Mouse (Mus musculus) adrenal gland, adult (tissue): ENCODE data around the gene Fmnl1.

Source experiments
- DNase-seq, 2 experiments: peaks; one replicate each; pipeline ENCODE4 v3.0.0; 2022 to 2023; ENCODE audit warnings: low spot score in 1 of 2; ENCODE audit not compliant: inconsistent age in 2 of 2

The Fmnl1 gene

DNA sequence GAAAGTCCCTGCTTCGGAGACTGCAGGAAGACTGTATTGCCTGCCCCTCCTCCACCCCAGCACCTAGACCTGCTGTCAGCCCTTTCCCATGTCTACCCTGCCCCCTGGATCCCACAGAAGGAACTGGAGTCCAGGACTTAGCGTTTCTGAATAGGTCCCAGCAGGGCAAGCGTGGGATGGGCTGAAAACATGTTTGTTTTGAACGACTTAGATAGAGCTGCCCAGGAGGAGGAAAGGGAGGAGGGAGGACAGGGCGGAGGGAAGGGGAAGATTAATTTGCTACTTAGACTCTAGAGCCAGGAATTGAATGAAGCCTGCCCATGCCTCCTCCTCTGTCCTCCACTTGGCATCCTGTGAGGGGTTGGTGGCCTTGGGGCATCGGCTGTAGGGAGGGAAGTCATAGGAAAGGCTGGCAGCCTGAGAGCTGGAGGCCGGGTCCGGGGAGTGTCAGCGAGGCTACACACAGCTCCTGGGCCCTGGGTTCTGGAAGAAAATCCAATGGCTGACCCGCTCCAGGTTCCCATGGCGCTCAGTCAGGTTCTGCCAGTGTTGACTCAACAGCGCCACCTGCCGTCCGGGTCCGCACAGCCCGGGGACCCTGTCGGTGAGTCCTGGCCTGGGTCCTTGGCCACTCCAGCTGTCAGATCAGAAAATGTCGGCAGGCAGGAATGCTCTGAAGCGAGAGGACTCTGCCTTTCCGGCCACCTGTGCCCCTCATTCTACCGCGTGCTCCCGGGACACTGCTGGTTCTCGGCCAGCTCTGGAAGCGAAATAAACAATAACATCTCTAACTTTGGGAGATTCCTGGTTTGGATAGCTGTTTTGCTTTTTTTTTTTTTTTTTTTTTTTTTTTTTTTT is 12.1 kb upstream of the Fmnl1 start:
- DNase-seq = peak; percentile 97 to 100

DNA sequence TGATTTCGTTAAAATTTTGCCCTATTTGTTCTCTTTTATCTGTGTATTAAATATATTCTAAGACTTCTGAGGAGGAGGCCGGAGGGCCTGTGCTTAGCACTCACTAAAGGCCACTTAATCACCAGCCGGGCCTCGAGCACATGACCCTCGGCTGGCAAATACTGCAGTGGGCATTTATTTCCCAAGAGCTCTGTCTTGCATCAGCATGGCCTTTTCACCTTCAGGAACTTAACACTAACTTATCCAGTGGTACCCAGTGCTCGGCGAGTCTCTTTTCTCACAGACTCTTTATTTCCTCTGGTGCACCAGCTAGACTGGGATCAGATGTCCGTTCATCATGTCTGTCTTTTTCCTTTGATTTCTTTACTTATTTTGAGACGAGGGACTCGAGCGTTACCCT is 10.2 kb upstream of the Fmnl1 start:
- DNase-seq = peak; percentile 16 to 63

DNA sequence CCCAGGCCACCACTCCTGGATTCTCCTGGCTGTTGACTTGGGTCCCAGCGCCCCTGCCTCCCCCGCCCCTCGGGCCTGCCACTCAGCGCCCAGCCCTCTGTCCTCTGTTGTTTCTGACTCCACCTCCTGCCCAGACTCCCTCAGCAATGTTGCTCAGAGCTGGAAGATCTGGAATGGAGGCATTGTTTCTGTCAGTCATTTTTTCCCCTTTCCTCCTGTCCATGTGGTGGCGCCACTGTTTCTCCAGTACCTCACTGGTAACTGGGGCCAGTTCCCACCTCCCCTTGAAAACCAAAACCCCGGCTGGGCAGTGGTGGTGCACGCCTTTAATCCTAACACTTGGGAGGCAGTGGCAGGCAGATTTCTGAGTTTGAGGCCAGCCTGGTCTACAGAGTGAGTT is 9.5 kb upstream of the Fmnl1 start:
- peak; percentile 33 to 61 for DNase-seq

DNA sequence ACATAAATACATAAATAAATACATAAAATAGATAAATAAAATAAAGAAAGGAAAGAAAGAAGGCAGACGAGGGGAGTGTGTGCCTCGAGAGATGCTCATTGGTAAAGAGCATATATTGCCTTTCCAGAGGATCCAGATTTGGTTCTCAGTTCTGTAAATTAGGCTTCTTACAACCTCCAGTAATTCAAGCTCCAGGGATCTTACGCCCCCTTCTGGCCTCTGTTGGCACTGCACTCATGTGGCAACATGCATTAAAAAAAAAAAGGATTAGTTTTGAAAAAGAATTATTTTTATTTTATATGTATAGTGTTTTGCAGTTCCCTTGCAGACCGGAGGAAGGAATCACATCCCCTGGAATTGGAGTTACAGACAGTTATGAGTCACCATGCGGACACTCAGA is 8.8 kb upstream of the Fmnl1 start:
- peak; percentile 40 to 79 for DNase-seq

DNA sequence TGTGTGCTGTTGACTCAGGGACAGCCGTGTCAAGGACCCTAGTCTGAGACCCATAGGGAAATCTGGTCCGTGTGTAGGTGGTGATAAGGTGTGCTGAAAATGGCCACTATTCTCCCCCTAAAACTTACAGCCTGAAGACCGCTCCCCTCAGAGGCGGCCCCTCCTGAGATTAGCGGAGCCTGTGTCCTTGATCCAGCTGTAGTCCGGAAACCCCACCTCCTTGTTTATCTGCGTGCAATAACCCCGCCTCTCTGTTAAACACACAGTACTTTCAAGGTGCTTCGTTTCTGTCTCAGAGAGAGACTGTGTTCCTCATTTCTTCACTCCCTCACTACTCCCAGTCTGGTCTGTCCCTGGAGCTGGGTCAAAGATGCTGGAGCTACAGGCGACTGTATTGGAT is 6.5 kb upstream of the Fmnl1 start:
- DNase-seq = peak; percentile 52 to 85

DNA sequence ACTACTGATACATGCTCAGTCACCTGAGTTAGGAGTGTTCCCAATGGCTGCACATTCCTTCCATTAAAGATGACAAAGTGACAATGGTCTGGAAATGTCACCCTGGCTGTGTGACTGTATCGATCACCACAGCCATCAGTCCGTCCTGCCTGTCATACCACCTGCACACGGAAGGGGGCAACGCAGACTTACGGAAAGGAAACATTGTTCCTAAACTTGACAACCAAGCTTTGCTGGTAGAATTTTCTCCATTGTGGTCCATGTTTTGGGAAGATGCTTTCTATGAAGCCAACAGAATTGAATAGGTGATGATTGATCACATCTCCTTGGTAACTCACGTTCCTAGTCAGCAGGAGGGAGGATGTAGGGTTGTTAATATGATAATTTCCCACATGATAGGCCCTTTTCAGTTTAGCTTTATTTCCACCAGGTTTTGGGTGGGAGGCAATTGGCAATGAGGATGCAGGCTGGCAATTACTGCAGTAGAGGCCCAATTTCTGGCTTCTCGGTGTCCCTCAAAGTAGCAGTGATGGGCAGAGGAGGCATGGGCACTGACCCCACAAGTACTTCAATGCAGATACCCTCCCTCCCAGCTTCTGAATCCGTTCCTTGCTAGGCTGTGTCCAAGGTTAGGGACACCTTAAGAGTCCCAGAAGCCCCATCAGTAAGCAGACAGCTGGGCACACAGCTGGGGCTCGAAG is 2.1 kb upstream of the Fmnl1 start:
- peak; percentile 78 to 94 for DNase-seq

DNA sequence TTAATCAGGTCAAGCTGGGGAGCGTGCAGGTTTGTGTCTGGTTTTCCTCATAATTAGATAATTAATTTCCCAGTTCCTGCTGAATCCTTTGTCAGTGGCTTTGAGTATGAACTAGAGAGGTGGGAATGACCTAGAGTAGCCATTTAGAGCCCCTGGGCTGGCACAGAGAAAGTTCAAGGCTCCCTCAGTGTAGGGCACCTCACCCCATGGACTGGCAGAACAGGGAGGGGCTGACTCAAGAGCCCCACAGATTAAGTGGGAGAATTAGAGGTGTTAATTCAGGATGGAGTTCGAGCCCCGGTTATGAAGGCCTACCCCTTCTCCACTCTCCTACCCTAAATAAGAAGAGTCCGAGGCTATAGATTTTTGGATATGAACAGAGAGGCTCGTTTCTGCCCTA is 1.2 kb upstream of the Fmnl1 start:
- DNase-seq = no peak

DNA sequence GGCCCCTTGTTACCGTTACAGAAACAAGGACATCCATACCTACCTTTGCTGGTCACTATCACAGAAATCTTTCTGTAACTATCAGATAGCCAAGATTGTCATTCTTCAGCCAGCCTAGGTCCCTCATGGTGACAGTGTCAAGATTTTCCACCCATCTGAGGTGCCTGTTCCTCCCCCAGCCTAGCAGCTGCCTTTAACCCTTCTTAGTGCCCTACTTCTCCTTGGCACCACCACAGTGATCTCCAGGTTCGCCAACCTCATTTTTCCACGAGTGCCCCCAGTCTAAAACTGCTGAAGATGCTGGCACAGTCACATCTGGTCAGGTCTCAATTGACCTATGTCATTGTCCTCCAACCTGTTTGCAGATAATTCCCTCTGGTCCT is 805 bp upstream of the Fmnl1 start:
- DNase-seq = peak in 1 of 2 experiments; percentile 45

DNA sequence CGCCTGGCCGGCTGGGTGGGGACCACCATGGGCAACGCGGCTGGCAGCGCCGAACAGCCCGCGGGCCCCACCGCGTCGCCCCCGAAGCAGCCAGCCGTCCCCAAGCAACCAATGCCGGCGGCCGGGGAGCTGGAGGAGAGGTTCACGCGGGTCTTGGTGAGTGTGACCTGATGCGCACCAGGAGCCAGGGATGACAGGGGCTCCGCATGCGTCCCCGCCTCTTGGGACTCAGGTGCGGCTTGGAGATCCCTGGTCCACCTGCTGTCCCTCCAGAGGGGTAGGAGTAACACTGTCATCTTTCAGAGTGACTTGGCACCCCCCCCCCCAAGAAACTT is 346 bp downstream of the Fmnl1 start:
- no peak for DNase-seq

DNA sequence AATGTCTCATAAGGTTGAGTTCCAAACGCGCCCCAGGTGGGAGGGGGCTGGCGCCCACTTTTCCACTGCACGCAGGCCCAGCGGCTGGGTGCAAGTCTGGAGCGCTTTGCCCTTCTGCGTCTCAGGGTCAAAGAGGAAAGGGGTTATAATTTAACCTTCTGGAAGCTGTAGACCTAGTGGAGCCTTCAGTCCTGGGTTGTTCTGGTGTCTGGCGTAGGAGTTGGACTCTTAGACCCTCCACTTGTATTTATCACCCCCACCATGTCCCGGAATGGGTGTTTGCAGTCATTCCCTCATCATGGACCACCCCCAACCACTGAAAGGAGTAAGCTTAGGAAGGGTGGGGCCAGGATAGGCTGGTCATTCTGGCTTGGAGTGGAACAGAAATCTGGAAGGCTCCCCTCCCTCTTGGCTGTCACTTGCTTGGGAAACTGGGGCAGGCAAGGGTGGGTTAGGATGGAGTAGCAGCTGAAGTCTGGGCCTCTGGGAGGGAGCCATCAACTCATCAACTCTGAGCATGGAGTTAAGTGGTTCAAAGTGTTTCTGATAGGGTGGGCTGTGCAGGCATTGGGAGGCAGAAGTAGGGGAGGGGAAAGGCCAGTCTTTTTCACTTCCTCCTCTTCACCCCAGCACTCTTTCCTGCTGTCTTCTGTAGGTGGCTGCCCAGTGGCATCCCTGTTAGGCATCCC is 940 bp downstream of the Fmnl1 start:
- peak in 1 of 2 experiments; percentile 67 for DNase-seq

DNA sequence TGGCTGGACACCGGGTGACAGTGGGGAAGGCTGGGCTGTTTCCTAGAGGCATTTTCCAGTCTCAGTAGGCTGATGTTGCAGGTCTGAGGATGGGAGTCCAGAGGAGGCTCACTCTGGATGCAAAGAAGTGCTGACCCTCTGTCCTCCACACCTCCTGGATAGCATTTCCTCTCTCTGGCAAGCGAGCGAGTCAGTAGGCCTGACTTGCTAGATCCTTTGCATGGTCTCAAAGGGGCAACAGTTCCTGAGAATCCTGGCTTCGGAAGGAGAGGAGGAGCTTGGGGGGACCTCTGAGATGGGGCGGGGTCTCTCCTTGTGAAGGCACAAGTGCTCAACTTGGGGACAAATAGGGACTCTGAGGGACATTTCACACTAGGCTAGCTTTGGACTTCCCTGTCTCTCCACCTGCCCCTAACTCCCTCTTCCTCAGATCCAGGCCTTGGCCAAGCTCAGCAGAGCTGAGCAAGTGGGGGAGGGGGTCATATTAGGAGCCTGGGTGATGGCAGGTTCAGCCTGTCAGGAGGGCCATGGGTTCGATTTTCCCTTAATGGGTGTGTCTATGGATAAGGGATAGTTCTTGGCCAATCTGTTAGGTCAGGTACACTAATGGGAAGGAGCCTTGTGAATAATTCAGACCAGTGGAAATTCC is 1.6 kb downstream of the Fmnl1 start:
- DNase-seq = peak; percentile 15 to 58

DNA sequence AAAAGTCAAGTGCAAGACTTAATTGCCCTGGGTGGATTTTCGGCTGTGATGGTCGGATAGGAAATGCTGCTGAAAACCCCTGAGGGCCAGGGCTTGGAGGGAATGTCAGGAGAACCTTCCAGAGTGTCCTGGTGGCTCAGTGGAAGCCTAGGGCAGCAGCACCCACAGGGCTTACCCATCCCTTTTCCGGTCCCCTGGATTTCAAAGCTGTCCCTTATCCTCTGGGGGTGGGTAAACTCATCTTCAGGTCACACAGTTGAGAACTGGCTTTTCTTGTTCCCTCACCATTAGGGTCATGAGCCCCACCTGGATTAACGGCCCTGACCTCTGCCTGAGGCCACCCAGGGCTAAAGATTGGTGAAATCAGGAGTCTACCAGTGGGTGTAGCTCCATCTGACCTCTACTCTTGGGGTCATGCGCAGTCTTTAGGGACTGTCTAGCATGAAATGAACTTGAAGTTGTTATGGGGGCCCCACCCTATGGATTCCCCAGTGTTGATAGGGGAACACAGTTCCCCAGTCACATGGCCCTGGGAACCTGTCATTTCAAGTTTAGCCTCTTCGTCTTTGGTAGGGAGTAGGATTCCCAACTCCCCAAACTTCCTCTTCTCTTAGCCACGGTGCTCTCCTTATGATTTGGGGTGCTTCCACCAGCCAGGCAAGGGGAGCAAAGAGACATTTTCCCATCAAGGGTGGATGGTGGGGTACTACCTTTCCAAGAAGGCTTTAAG is 2.3 kb downstream of the Fmnl1 start:
- peak in 1 of 2 experiments; percentile 23 for DNase-seq

DNA sequence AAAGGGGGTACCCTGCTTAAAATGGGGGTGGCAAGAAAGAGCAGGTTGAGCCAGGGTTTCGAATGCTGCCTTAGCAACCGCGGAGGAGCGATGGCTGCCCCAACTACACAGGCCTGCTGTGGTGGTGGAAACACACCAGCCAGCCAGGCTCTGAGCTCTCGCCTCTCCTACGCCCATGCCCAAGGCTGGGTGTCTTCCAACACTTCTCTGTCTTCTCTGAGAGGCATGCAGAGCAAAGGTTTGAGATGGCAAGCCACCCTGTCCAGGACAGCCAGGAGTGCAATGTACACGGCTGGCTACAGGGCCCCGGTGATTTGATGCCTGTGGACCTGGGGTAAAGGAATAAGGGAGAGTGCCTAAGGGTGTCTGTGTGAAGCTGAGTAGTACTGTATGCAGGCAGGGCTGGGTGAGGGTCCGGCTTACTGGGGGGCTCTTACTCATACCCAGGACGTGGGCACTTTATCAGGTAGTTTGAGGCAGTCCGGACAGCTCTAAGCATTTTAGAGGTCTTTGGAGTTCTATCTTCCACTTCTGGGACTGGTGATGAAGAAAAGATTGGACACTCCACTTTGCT is 3.0 kb downstream of the Fmnl1 start:
- DNase-seq = peak in 1 of 2 experiments; percentile 24

DNA sequence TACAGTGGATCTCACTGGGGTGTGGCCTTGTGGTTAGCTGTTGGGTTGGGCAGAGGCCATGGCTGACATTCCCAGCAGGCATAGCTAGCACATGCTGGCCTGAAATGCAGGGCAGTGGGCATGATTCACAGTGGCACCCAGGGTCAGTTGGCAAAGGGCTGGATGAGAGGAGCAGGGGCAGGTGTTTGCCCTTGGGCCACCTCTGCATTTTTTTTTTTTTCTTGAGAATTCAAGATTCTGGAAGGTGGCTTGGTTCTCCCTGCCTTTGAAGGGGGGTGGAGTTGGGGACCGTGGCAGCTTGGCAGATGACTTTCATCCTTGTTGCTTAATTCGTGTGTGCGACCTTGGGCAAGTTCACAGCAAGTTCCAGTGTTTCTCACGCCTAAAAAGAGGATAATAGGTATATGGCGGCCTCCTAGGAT is 3.5 kb downstream of the Fmnl1 start:
- peak; percentile 83 to 95 for DNase-seq

DNA sequence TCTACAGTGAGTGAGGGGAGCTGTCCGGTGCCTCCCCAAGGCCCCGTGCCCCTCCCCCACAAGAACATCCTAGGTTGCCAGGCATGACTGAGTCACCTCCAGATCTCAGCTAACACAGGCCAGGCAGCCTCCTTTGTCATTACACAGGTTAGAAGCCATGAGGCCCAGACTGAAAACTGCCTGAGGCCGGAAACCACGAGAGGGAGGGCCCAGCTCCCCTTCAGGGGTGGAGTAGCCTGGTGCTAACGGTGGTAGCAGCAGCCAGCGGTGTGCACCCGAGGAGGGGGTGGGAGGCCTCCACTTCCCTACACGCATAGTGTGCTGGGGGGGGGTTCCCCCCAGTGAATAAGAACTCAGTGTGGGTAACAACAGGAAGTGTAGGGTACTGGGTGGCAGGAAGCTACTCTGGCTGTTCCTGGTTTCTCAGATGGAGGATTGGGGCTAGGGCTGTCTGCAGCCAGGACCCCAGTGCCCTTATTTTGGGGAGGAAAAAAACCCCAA is 4.0 kb downstream of the Fmnl1 start:
- DNase-seq = no peak

DNA sequence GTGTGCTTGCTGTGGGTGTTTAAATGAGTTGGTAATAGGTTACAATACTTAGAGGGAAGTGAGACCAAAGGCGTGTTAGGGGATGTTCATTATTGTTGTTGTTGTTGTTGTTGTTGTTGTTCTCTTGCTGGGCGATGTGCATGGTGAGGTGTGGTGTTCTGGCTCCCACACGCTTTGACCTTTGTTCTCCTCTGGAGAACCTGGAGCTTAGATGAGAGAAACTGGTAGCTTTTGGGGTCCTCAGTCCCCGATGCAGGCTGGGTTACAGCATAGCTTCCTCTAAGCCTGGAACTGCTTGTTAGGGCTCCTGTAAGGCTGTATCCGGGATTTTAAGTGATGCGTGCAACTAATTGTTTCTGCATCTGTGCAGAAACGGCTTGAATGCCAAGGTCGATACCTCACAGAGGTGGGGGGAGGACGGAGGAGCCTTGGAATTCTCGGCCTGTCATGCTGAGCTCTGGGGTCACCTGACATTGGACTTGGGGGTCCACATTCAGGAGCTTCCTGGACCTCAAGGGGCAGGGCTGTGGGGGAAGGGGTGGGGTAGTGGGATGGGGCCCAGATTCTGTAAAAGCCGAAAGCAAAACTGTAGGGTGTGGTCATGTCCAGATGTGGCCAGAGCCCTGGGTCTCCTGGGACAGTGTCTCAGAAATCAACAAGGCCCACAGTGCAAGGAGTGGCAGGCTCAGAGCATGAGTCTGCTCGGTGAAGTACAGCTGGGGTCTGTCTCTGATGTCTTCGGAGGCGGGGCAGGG is 5.0 kb downstream of the Fmnl1 start:
- DNase-seq = peak; percentile 66 to 84

DNA sequence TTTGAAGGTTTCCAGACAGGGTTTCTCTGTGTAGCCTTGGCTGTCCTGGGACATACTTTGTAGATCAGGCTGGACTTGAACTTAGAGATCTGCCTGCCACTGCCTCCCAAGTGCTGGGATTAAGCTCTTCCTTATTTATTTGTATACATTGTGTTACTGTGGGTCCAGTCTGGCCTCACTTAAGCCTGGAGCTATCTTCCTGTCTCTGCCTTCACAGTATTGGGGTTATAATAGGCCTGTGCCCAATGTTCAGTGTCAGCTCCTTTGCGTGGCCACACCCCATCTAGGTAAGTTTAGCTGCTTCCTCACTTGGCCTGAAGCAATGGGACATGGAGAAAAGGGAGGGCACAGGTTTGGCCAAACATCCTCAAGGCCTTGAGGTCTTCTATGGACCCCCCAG is 5.6 kb downstream of the Fmnl1 start:
- peak in 1 of 2 experiments; percentile 8 for DNase-seq

DNA sequence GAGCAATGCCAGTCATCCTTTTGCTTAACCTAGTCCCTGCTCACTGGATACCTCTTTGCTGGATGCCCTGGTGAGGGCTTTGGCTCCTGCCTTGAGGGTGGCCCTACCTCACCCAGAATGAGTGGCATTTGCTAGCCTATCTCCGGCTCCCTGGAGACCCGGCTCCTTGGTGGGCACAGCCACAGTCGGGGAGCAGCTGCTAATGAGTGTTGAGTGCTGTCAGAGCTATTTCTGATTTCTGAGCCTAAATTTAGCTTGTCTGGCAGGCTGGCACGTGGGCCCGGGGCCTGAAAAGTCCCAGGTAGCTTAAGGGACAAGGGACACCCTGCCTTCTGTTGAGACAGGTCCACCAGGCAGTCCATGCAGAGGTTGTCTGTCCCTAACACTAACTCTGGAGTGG is 6.3 kb downstream of the Fmnl1 start:
- DNase-seq = peak in 1 of 2 experiments; percentile 10

DNA sequence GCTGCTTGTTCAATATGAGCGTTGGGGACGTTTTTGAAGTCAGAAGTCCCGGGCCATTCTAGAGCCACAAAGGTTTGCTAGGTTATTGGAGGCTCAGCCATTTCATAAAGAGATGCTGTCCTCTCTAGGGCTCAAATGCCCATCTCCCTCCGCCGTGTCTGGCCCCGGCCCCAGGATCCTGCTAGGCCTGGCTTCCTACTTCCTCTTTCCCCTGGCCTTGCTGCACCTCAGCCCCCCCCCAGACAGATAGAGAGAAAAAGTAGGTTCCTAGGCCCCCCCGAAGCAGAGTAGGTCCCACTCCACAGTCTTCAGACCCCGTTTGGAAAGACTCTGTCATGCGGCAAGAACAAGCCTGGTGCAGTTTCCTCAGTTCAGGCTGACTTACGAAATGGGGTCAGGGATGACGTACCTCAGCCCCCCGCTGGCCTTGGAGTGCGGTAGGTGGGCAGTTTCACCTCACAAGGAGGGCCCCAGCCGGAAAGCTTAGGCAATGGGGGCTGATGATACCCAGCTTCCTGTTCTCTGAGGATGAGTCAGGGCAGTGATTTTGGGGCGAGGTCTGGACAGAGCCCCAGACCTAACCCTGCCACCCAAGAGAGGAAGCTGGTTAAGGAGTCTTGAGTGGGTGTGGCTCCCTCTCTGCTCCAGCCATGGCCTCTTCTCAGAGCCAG is 7.0 kb downstream of the Fmnl1 start:
- DNase-seq = peak; percentile 18 to 58
